ENCODE assay signal across 14 mouse cellular contexts in genomic region chrX:21670896-21671295, GRCm38 (mm10). TPM values are rescaled to one million over a fixed set of nuclear protein-coding genes. Genes with fewer than 3 reads are reported as not detected.
DNase-seq lines count a peak whose midpoint lies in the region; ATAC-seq lines count a peak whose summit lies in the region.
"Had no signal": no experiment of that assay in that cellular context is flagged by ENCODE, and none has a peak within 500 bp of the region (broad histone marks: within the 10 kb centered on the region; RNA-seq: fewer than 3 reads in every experiment).

No protein-coding gene starts in this region.

- WGBS in hindbrain, embryonic 10.5 days: 20% methylated on average over 7 of the region's 7 CpGs
- WGBS in hindbrain, embryonic 14.5 days: 28% methylated on average over 7 of the region's 7 CpGs
- 21% methylated on average over 7 of the region's 7 CpGs for WGBS in embryonic facial prominence, embryonic 11.5 days

- no peaks in the 10 kb centered on the region for H3K27me3 ChIP-seq in hindbrain, embryonic 10.5 days (ENCODE audit: insufficient read depth, poor library complexity, severe bottlenecking)
- no peaks in the 10 kb centered on the region for H3K27me3 ChIP-seq in hindbrain, embryonic 14.5 days (ENCODE audit: control insufficient read depth, insufficient read depth, low read length)
- H3K27me3 ChIP-seq in embryonic facial prominence, embryonic 11.5 days (ENCODE audit: control insufficient read depth, insufficient read depth, low read length): no peaks in the 10 kb centered on the region
- H3K27me3 ChIP-seq: hindbrain, embryonic 15.5 days; limb, embryonic 15.5 days had no signal

- no peak overlapping the region for H3K4me2 ChIP-seq in hindbrain, embryonic 14.5 days (replicated peaks)
- H3K4me2 ChIP-seq in embryonic facial prominence, embryonic 11.5 days (ENCODE audit: low read depth, low read length): no peak overlapping the region
- H3K4me2 ChIP-seq: heart, embryonic 11.5 days; hindbrain, embryonic 15.5 days; limb, embryonic 15.5 days had no signal

- no peak overlapping the region for H3K9ac ChIP-seq in hindbrain, embryonic 14.5 days
- H3K9ac ChIP-seq in embryonic facial prominence, embryonic 11.5 days (replicated peaks; ENCODE audit: low read length): no peak overlapping the region
- H3K9ac ChIP-seq: hindbrain, embryonic 15.5 days; limb, embryonic 15.5 days had no signal

- DNase-seq in hindbrain, embryonic 10.5 days (ENCODE audit: low spot score): peak; percentile 2
- no peak for DNase-seq in hindbrain, embryonic 14.5 days (ENCODE audit: low spot score)
- peak; percentile 23 for DNase-seq in ES-CJ7 (ENCODE audit: low read depth, low spot score)
- DNase-seq in embryonic facial prominence, embryonic 11.5 days (ENCODE audit: low spot score): peak; percentile 24
- DNase-seq in lung, postnatal 25 days (ENCODE audit: low spot score): peak; percentile 42
- no peak for DNase-seq in thymus, adult 18-20 months
- DNase-seq in left cerebral cortex, adult 11 months (ENCODE audit: low spot score): no peak
- no peak for DNase-seq in right cerebral cortex, postnatal 25 days
- DNase-seq: cerebellum, adult 9-10 months; kidney, adult 8-10 months; spleen, adult 18-20 months had no signal

- no peaks in the 10 kb centered on the region for H3K9me3 ChIP-seq in hindbrain, embryonic 10.5 days
- H3K9me3 ChIP-seq in hindbrain, embryonic 14.5 days (ENCODE audit: control insufficient read depth, low read length): no peaks in the 10 kb centered on the region
- no peaks in the 10 kb centered on the region for H3K9me3 ChIP-seq in embryonic facial prominence, embryonic 11.5 days (replicated peaks; ENCODE audit: control insufficient read depth, low read length)
- H3K9me3 ChIP-seq: hindbrain, embryonic 15.5 days; limb, embryonic 15.5 days had no signal

- no peak overlapping the region for H3K27ac ChIP-seq in hindbrain, embryonic 10.5 days
- H3K27ac ChIP-seq in hindbrain, embryonic 14.5 days: no peak overlapping the region
- no peak overlapping the region for H3K27ac ChIP-seq in embryonic facial prominence, embryonic 11.5 days (replicated peaks; ENCODE audit: low read depth, low read length)
- H3K27ac ChIP-seq: hindbrain, embryonic 15.5 days; limb, embryonic 15.5 days had no signal

- no peak for ATAC-seq in hindbrain, embryonic 14.5 days (ENCODE audit: low FRiP score)
- ATAC-seq in embryonic facial prominence, embryonic 11.5 days (replicated peaks; ENCODE audit: insufficient number of reproducible peaks, low FRiP score, low TSS enrichment, low read depth): no peak

- no peak overlapping the region for H3K4me3 ChIP-seq in hindbrain, embryonic 10.5 days
- H3K4me3 ChIP-seq in hindbrain, embryonic 14.5 days (replicated peaks; ENCODE audit: low read length): no peak overlapping the region
- H3K4me3 ChIP-seq in embryonic facial prominence, embryonic 11.5 days (ENCODE audit: low read depth, low read length): no peak overlapping the region
- H3K4me3 ChIP-seq: hindbrain, embryonic 15.5 days; limb, embryonic 15.5 days had no signal

- no peaks in the 10 kb centered on the region for H3K4me1 ChIP-seq in hindbrain, embryonic 10.5 days (replicated peaks)
- no peaks in the 10 kb centered on the region for H3K4me1 ChIP-seq in hindbrain, embryonic 14.5 days (replicated peaks; ENCODE audit: control insufficient read depth, insufficient read depth, low read length)
- H3K4me1 ChIP-seq in embryonic facial prominence, embryonic 11.5 days (ENCODE audit: control insufficient read depth, insufficient read depth, low read length): no peaks in the 10 kb centered on the region
- H3K4me1 ChIP-seq: hindbrain, embryonic 15.5 days; limb, embryonic 15.5 days had no signal

- no peaks in the 10 kb centered on the region for H3K36me3 ChIP-seq in hindbrain, embryonic 10.5 days
- H3K36me3 ChIP-seq in hindbrain, embryonic 14.5 days (replicated peaks; ENCODE audit: control insufficient read depth, insufficient read depth): no peaks in the 10 kb centered on the region
- H3K36me3 ChIP-seq in embryonic facial prominence, embryonic 11.5 days (replicated peaks; ENCODE audit: control insufficient read depth, insufficient read depth, low read depth, low read length): no peaks in the 10 kb centered on the region
- H3K36me3 ChIP-seq: hindbrain, embryonic 15.5 days; limb, embryonic 15.5 days had no signal

RNA-seq across cellular contexts. Expression of gene Slc6a14, which starts 43.8 kb away (rescaled TPM):
- polyA plus RNA-seq in hindbrain, embryonic 10.5 days (2016; fragmentation: Nextera tagmentation; extraction: Ambion mirVana): 0.04 and 0.10 TPM in 2 replicates
- polyA plus RNA-seq in hindbrain, embryonic 14.5 days (2014; fragmentation: Nextera tagmentation; extraction: Ambion mirVana): not detected in 2 replicates
- 0.11 and 0.33 TPM in 2 replicates for polyA plus RNA-seq in embryonic facial prominence, embryonic 11.5 days (2014; fragmentation: Nextera tagmentation; extraction: Ambion mirVana)
- polyA plus RNA-seq: heart, embryonic 11.5 days; hindbrain, embryonic 15.5 days had no signal

Comparison
In these comparisons a context has a peak if more than half of its experiments do, and no peak if none do; other contexts are left out.
1. DNase-seq: peak in hindbrain, embryonic 10.5 days (single experiment), ES-CJ7 (single experiment), embryonic facial prominence, embryonic 11.5 days (single experiment) and lung, postnatal 25 days (single experiment); none in hindbrain, embryonic 14.5 days (single experiment), thymus, adult 18-20 months (0 of 2), left cerebral cortex, adult 11 months (single experiment) and right cerebral cortex, postnatal 25 days (single experiment).